Mouse (Mus musculus) forebrain, embryonic 13.5 days (tissue): ENCODE measurements around the gene Mta2. TPM values are rescaled to one million over a fixed set of nuclear protein-coding genes. Genes with fewer than 3 reads are reported as not detected.
"Not testable (repeated sequence)": the region's sequence is repeated elsewhere in the genome, so short reads cannot be mapped to it uniquely, and the experiment has no call there.

Source experiments
- ATAC-seq: fragments of 200-750 bp; cut with Nextera tagmentation; 2 replicates; pipeline ENCODE4 v1.8.0; 2017
- H3K27ac ChIP-seq: fragments of 300-500 bp; sonication (generic); 2 replicates; pipeline ENCODE4 v1.5.1; 2015; ENCODE audit warnings: inconsistent platforms, mild to moderate bottlenecking, moderate library complexity
- H3K27me3 ChIP-seq: fragments of 300-500 bp; sonication (generic); 2 replicates; pipeline ENCODE4 v1.6.1; 2015; ENCODE audit warnings: mild to moderate bottlenecking, inconsistent platforms
- H3K36me3 ChIP-seq: fragments of 300-500 bp; sonication (generic); 2 replicates; pipeline ENCODE4 v1.6.1; 2015; ENCODE audit warnings: mild to moderate bottlenecking, inconsistent platforms; ENCODE audit not compliant: poor library complexity, severe bottlenecking
- H3K4me1 ChIP-seq: fragments of 300-500 bp; sonication (generic); 2 replicates; pipeline ENCODE4 v1.6.1; 2015; ENCODE audit warnings: inconsistent platforms
- H3K4me2 ChIP-seq: fragments of 300-500 bp; sonication (generic); 2 replicates; pipeline ENCODE4 v1.6.1; 2015; ENCODE audit warnings: inconsistent platforms, mild to moderate bottlenecking, moderate library complexity
- H3K4me3 ChIP-seq: fragments of 300-500 bp; sonication (generic); 2 replicates; pipeline ENCODE4 v1.5.1; 2015; ENCODE audit warnings: mild to moderate bottlenecking, inconsistent platforms
- H3K9ac ChIP-seq: fragments of 300-500 bp; sonication (generic); 2 replicates; pipeline ENCODE4 v1.6.1; 2015; ENCODE audit warnings: mild to moderate bottlenecking, inconsistent platforms
- H3K9me3 ChIP-seq: fragments of 300-500 bp; sonication (generic); replicated peaks from 2 replicates; pipeline ENCODE4 v1.6.1; 2016; ENCODE audit warnings: inconsistent platforms
- WGBS: fragments of 180-500 bp; shearing (Covaris S2); methylation state at CpG from one replicate; pipeline ENCODE4 v1.1.7; 2015; 5-methylcytosine and 5-hydroxymethylcytosine counted together
- polyA plus RNA-seq: library from polyadenylated mRNA; unstranded; fragments of >200 nt; fragmentation: Nextera tagmentation; extraction: Ambion mirVana; gene quantifications from 2 replicates; pipeline ENCODE4 v1.2.1, GENCODE M21; 2015

Gene Mta2
- 178 and 180 TPM in 2 replicates for polyA plus RNA-seq

DNA sequence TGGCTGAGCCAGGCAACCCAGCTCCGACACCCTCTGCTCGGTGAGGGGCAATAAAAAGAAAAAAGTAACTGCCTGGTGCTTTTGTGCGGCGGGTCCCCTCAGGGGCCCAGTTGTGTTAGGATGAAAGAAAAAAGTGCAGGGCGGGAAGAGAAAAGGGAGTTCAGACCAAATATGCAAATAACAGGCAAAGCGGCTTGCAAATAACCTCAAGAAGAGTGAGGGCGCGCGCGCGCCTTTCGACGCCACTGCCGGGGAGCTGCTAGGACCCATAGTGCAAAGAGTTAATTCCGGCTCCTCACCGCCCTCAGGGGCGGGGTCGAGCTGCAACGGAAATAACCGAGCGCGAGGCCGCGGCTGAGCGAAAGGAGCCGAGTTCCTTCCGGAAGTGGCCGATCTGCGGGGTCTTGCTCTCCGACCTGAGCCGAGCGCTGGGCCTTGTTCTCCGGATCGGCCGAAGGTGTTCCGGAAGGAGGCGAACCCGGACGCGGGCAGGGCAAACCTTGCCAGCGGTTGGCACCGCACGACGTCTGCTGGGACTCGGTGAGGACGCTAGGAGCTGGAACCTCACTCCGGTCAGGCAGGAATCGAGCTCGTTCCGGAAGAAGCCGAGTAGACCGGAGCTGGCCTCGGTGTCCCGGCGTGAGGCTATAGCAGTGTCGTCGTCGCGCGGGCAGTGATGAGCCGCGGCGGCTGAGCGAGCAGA, at the start of gene Mta2:
Mta2 (plus strand) TSS at position 361 of the 703 bp plus-strand sequence.
- Histone ChIP-seq H3K36me3 (peaks cover 33% of the 10 kb centered on the region), H3K4me2 (peak within 1 kb of the TSS; percentile 72), H3K9me3 (no peaks in the 10 kb centered on the region), H3K27me3 (no peaks in the 10 kb centered on the region), H3K4me3 (peak within 1 kb of the TSS; percentile 85), H3K27ac (peak within 1 kb of the TSS; percentile 97), H3K4me1 (peaks cover 35% of the 10 kb centered on the region), H3K9ac (peak within 1 kb of the TSS; percentile 99)
- under 1% methylated on average over 64 of the region's 64 CpGs for WGBS
- ATAC-seq, result peak; percentile 94

DNA sequence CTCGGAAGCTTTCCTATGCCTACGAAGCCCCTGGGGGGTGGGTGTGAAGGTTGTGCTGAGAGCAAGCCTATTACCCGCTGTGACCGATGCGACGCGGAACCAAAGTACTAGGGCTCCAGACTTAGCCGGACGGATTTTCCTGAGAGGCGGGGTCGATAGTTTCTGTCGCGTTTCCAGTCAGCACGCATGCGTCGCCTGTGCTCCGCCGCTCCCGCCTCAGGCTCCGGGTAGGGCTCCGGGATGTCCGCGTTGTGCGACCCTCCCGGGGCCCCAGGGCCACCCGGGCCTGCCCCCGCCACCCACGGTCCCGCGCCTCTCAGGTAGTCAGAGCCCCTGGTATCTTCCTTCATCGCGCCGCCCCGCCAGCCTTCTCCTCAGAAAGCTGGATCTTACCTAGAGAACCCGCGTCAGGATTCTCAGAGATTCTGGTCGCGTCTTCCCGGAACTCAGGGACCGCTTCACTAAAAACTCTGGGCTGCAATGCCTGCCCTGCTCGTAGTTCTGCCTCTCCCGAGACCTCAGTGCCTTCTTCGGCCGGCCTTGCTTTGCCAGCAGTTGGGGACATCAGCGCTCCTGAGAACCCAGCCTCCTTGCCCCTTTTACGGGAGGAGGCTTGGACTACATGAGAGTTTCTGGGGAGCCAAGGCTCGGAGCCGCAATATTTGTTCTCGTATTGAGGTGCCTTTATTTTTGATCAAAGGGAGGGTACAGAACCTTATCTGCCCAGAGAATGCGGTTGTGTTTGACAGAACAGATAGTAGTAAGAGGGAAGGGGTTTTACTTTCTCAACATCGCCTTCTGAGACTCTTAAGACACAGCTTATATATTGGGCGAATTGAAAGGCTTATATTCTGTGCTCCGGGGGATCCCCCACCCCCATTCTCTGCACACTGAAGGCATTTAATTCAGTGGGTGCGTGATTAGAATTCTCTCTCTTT, 48.6 kb upstream of the Mta2 start, which contains the start of gene Ints5:
Ints5 (plus strand) TSS at position 177 of the 938 bp plus-strand sequence.
- H3K4me2 ChIP-seq, result peak within 1 kb of the TSS; percentile 87
- peak within 1 kb of the TSS; percentile 96 for H3K9ac ChIP-seq
- H3K27me3 ChIP-seq, result no peaks in the 10 kb centered on the region
- peak within 1 kb of the TSS; percentile 93 for H3K4me3 ChIP-seq
- peak within 1 kb of the TSS; percentile 78 for H3K27ac ChIP-seq
- WGBS, result 4% methylated on average over 49 of the region's 54 CpGs
- peaks cover 31% of the 10 kb centered on the region for H3K4me1 ChIP-seq
- peak; percentile 72 for ATAC-seq
- peaks cover 40% of the 10 kb centered on the region for H3K36me3 ChIP-seq
- no peaks in the 10 kb centered on the region for H3K9me3 ChIP-seq

DNA sequence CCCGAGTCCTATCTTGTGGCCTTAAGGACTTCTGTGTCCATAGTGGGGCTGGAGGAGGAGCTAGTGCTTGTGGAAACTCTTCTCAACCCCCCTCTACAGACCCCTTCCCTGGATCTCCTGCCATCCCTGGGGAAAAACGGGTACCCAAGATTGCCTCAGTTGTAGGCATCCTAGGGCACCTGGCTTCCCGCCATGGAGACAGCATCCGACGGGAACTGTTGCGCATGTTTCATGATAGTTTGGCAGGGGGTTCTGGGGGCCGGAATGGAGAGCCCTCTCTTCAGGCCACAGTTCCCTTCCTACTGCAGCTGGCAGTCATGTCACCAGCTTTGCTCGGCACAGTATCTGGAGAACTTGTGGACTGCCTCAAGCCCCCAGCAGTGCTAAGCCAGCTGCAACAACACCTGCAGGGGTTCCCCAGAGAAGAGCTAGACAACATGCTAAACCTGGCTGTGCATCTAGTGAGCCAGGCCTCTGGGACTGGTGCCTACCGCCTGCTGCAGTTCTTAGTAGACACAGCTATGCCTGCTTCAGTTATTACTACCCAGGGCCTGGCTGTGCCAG, 46.2 kb upstream of the Mta2 start:
- Histone ChIP-seq H3K9me3 (no peaks in the 10 kb centered on the region), H3K4me1 (peaks cover 32% of the 10 kb centered on the region), H3K27me3 (no peaks in the 10 kb centered on the region), H3K4me2 (no peak overlapping the region), H3K36me3 (peaks cover 36% of the 10 kb centered on the region), H3K27ac (no peak overlapping the region), H3K4me3 (0 out of 2 replicates have a peak overlapping the region, but pooled peaks have one; percentile 2), H3K9ac (no peak overlapping the region)
- 92% methylated on average over 9 of the region's 9 CpGs for WGBS
- no peak for ATAC-seq

DNA sequence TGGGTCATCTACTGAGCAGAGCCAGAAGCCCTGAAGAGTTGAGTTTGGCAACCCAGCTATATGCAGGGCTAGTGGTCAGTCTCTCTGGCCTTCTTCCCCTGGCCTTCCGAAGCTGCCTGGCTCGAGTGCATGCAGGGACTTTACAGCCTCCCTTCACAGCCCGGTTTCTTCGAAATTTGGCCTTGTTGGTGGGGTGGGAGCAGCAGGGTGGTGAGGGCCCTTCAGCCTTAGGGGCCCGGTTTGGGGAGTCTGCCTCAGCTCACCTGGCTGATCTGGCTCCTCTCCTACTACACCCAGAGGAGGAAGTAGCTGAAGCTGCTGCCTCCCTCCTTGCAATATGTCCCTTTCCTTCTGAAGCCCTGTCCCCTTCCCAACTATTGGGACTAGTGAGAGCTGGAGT, 45.4 kb upstream of the Mta2 start:
- not testable (repeated sequence) for H3K27me3 ChIP-seq, H3K9ac ChIP-seq, H3K4me3 ChIP-seq, H3K9me3 ChIP-seq, H3K27ac ChIP-seq, H3K4me2 ChIP-seq, ATAC-seq
- peaks cover 32% of the 10 kb centered on the region for H3K4me1 ChIP-seq
- peaks cover 29% of the 10 kb centered on the region for H3K36me3 ChIP-seq
- WGBS, result 90% methylated on average over 5 of the region's 5 CpGs

DNA sequence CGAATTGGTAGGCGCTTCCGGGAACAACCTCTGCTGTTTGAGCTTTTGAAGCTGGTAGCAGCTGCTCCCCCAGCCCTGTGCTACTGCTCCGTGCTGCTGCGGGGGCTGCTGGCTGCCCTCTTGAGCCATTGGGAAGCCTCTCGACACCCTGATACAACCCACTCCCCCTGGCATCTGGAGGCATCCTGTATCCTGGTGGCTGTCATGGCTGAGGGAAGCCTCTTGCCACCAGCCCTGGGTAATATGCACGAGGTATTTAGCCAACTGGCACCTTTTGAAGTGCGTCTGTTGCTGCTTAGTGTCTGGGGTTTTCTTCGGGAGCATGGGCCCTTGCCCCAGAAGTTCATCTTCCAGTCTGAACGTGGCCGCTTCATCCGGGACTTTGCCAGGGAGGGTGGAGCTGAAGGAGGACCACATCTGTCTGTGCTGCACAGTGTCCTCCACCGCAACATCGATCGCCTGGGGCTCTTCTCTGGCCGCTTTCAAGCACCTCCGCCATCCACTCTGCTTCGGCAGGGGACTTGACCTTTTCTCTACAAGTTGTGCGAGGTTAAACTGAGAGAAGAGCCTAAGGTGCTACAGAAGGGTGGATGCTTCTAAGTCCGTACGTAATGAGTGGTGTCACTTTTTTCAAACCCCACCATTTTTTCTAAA, 44.3 kb upstream of the Mta2 start:
- Histone ChIP-seq H3K36me3 (peaks cover 31% of the 10 kb centered on the region), H3K27ac (peak overlapping the region; percentile 85), H3K4me3 (peak overlapping the region; percentile 97), H3K9ac (peak overlapping the region; percentile 96), H3K4me1 (peaks cover 32% of the 10 kb centered on the region), H3K4me2 (peak overlapping the region; percentile 91)
- 25% methylated on average over 21 of the region's 21 CpGs for WGBS
- ATAC-seq, result peak; percentile 60
- H3K9me3 ChIP-seq, H3K27me3 ChIP-seq: not testable (repeated sequence)

DNA sequence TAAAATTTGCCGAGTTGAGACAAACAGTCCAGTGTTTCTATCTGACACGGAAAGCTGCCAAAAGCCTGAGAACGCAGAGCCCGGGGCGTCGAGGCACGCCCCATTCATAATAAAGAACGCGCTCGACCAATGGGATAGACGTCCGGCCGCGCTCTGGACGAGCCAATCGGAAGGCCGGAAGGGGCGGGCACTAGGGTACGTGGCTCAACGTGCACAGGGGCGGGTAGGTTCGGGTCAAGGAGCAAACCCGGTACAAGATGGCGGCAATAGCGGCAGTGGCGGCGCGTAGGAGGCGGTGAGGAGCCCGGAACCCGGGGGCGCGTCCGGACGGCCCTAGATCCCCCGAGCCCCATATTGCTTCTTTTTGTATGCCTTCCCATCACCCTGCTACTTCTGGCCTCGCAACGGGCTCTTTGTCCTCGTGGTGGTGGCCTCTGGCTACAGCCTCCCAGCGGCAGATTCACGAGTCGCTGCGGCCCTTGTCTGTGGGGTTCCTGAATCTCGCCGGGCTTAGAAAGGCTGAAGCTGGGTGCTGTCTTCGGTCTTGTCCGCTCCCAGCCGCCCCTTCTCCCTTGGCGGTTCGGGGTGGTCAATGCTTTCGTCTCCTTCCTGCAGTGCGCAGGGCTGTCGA, 43.7 kb upstream of the Mta2 start, which contains the start of gene Ganab:
Ganab (plus strand) TSS at position 207 of the 631 bp plus-strand sequence.
- Histone ChIP-seq H3K36me3 (peaks cover 36% of the 10 kb centered on the region), H3K9me3 (no peaks in the 10 kb centered on the region), H3K4me3 (peak within 1 kb of the TSS; percentile 97), H3K27ac (peak within 1 kb of the TSS; percentile 85), H3K4me2 (peak within 1 kb of the TSS; percentile 91), H3K4me1 (peaks cover 32% of the 10 kb centered on the region), H3K27me3 (no peaks in the 10 kb centered on the region), H3K9ac (peak within 1 kb of the TSS; percentile 96)
- ATAC-seq, result peak; percentile 99
- WGBS, result under 1% methylated on average over 53 of the region's 53 CpGs

DNA sequence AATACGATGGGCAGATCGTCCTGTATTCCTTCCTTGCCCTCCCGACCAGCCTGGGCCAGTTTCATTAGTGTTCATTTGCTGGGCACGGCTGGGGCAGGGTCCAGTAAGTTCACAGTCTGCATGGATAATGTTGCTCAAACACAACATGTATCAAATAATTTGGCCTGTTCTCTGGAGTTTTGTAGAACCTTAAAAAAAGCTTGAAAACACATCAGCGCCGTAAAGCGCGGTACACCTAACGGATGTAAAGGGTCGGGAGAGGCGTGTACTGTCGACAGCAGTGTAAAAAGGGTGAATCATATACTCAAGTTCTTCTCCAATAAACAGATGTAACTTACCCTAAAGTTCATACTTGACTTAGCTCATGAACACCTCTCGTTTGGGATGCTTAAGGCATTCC, 43.1 kb upstream of the Mta2 start:
- 16% methylated on average over 13 of the region's 13 CpGs for WGBS

DNA sequence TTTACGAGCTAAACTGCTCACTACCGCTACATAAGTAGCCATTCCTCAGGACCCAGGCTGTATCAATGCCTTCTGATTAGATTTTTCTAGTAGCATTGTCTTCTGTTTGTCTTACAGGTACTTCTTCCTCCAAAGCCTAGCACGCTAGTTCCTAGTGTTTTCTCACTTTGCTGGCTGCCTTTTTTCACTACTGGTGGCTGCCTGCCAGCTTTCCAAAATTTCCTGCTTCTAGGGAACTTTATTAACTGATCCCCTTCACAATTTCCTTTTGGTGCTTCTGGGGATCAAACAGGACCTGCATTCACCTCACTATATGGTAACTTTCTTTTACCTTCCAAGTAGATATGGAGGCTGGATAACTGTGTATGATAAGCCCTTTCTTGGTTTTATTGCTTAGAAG, 42.6 kb upstream of the Mta2 start:
- Histone ChIP-seq H3K4me2 (peak overlapping the region; percentile 91), H3K27ac (no peak overlapping the region), H3K4me1 (peaks cover 23% of the 10 kb centered on the region), H3K9me3 (no peaks in the 10 kb centered on the region), H3K36me3 (peaks cover 46% of the 10 kb centered on the region), H3K9ac (peak overlapping the region; percentile 96), H3K4me3 (peak overlapping the region; percentile 97), H3K27me3 (no peaks in the 10 kb centered on the region)
- WGBS, result 61% methylated on average over 3 of the region's 3 CpGs
- no peak for ATAC-seq

More for the DNA sequence above, 43.1 kb upstream of the Mta2 start:
- Histone ChIP-seq H3K4me2 (peak overlapping the region; percentile 91), H3K4me3 (peak overlapping the region; percentile 97), H3K9ac (peak overlapping the region; percentile 96), H3K27ac (peak overlapping the region; percentile 77), H3K9me3 (no peaks in the 10 kb centered on the region), H3K4me1 (peaks cover 28% of the 10 kb centered on the region), H3K27me3 (no peaks in the 10 kb centered on the region), H3K36me3 (peaks cover 42% of the 10 kb centered on the region)
- ATAC-seq, result no peak

DNA sequence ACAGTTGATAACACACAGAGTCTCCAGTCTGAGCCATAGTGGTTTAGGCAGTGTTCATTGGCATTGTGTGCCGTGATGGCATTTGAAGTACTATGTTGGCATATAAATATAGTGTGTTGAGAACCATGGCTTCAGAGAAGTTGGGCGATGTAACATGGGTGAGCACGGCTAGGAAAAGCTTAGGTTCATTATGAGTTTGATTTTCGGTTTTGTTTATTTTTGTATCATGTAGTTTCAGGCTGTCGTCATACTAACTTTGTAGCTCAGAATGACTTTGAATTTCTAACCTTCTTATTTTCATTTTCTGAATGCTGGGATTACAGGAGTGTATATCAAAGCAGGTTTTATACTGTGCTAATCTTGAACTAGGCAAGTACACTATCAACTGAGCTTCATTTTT, 38.3 kb upstream of the Mta2 start:
- Histone ChIP-seq H3K9ac (no peak overlapping the region), H3K27me3 (no peaks in the 10 kb centered on the region), H3K9me3 (no peaks in the 10 kb centered on the region), H3K27ac (no peak overlapping the region), H3K4me3 (no peak overlapping the region), H3K36me3 (peaks cover 61% of the 10 kb centered on the region), H3K4me2 (no peak overlapping the region), H3K4me1 (peaks cover 12% of the 10 kb centered on the region)
- ATAC-seq, result no peak
- 96% methylated on average over 5 of the region's 5 CpGs for WGBS

DNA sequence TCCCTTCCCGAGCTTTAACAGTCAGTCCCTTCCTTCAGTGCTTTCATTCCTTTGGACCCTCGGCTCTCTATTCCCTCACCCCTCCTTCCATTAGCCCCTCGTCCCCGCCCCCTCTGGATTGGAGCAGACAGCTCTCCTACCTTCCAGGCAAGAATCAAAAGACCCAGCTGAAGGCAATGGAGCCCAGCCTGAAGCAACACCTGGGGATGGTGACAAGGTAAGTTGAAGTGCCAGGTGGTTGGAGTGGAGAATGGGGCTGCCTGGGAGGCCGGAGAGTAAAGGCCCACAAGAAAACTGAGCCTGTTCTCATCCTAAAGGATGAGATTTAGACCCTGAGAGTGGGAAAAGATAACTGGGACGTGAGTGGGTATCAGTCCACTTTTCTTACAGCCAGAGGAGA, 33.1 kb upstream of the Mta2 start:
- Histone ChIP-seq H3K36me3 (peaks cover 97% of the 10 kb centered on the region), H3K9ac (no peak overlapping the region), H3K9me3 (no peaks in the 10 kb centered on the region), H3K27ac (no peak overlapping the region), H3K4me2 (no peak overlapping the region), H3K4me1 (no peaks in the 10 kb centered on the region), H3K4me3 (no peak overlapping the region), H3K27me3 (no peaks in the 10 kb centered on the region)
- no peak for ATAC-seq
- WGBS, result 87% methylated on average over 6 of the region's 6 CpGs

DNA sequence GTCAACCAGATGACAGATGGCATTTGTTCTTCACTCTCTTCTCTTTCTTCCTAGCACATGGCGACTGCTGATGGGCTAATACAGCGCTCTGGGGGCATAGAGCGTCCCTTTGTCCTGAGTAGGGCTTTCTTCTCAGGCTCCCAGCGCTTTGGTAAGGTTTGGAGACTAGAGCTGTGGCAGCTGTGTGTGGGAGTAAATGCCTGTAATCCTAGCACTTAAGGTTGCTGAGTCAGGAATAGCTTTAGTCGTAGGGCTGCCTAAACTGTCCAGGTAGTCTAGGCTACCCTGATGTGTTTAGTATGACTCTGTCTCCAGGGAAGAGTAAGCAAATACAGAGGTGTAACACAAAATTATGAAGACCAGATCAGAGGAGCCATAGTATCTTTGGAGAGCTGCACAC, 29.9 kb upstream of the Mta2 start:
- no peak overlapping the region for H3K9ac ChIP-seq

More for the DNA sequence above, 29.9 kb upstream of the Mta2 start:
- Histone ChIP-seq H3K36me3 (peaks cover 100% of the 10 kb centered on the region), H3K27me3 (no peaks in the 10 kb centered on the region), H3K27ac (no peak overlapping the region), H3K4me3 (no peak overlapping the region), H3K4me1 (no peaks in the 10 kb centered on the region), H3K4me2 (no peak overlapping the region), H3K9me3 (no peaks in the 10 kb centered on the region)
- whole genome bisulfite sequencing, result 95% methylated on average over 5 of the region's 5 CpGs
- ATAC-seq, result no peak
